Mouse (Mus musculus): ENCODE results near the gene 3110040M04Rik.

- TF ChIP-seq CTCF (IDR thresholded peaks at IDR 0.05; ENCODE audit: insufficient read depth, low read length), result no peak
- no peak for TF ChIP-seq POLR2A (IDR thresholded peaks at IDR 0.05; ENCODE audit: borderline replicate concordance, extremely low read depth, low read depth, low read length)
These were observed 47.5 kb downstream of the 3110040M04Rik start for GRCm38 (mm10) chr1:151251194-151252010.
